Mouse (Mus musculus): ENCODE data around the gene Grm4.
"Not testable (repeated sequence)": the region's sequence is repeated elsewhere in the genome, so short reads cannot be mapped to it uniquely, and the experiment has no call there.

Gene Grm4

GRCm38 (mm10) chr17:27393432-27393831, 127.8 kb downstream of the Grm4 start:
- no peak for ATAC-seq (ENCODE audit: low TSS enrichment)

DNA sequence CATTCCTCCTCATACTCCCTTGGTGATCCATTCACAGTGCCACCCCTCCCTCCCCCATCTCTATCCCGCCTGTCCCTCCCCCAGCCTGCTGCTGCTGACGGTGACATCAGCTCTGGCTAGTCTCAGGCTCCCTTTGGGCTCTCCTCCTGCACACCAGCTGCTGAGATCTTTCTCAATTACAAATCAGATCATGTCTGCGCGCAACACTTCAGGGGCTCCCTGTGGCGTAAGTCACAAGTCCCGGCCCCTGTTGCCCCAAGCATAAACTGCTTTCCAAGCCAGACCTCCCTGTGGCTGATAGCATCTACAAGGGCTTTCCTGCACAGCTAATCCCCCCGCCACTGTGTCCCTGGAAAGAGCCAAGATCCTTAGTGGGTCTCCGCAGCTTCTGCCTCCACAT, 128.3 kb downstream of the Grm4 start:
- ATAC-seq (ENCODE audit: low TSS enrichment), result peak; percentile 92

DNA sequence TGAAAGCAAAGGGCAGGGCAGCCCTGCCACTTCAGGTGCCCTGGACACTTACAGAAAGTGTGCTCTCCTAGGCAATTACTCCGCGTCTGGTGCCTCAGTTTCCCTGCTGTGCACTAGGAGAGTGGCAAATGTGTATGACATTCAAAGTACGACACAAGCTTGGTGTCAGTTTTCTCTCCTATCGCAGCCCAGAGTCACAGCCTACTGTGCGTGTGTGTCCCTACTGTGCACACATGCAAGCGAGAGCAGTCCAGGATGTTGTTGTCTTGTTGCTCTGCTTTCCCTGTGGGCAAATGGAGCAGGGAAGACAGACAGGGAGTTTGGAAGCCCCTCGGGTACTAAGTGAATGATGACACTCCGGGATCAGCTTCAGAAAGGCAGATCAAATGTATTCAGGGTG, 131.2 kb downstream of the Grm4 start:
- no peak for ATAC-seq (ENCODE audit: low TSS enrichment)

- ATAC-seq (ENCODE audit: low TSS enrichment), result no peak
Observed at GRCm38 (mm10) chr17:27389221-27390000, 131.8 kb downstream of the Grm4 start.

GRCm38 (mm10) chr17:27386438-27386837, 134.8 kb downstream of the Grm4 start:
- ATAC-seq (ENCODE audit: low TSS enrichment), result no peak

- peak; percentile 70; the same call in 1 of the 2 replicates for ATAC-seq (ENCODE audit: low TSS enrichment)
Observed at GRCm38 (mm10) chr17:27385513-27386261, 135.5 kb downstream of the Grm4 start.

- no peak for ATAC-seq (ENCODE audit: low TSS enrichment)
Observed at GRCm38 (mm10) chr17:27382916-27383315, 138.3 kb downstream of the Grm4 start.

- not testable (repeated sequence) for ATAC-seq (ENCODE audit: low TSS enrichment)
Observed at GRCm38 (mm10) chr17:27380911-27381459, 140.2 kb downstream of the Grm4 start.

DNA sequence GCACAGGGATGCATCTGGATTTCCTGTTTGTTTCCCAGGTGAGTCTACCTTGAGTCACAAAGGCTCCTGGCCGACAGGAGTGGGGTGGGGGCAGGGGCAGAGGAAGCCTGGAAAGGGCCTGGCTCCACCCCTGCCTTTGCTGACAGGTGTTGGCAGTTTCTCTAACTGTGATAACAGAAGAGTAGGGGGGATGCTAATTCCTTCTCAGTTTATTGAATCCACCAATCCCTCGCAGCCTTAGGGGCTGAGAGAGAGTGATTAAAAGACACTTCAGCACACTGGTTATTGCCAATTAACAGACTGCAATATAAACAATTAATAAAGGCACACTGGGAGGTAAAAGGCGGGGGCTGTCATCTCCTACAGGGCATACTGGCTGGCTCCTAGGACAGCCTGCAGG, 142.2 kb downstream of the Grm4 start:
- ATAC-seq (ENCODE audit: low TSS enrichment), result no peak

GRCm38 (mm10) chr17:27377151-27377550, 144.1 kb downstream of the Grm4 start:
- ATAC-seq (ENCODE audit: low TSS enrichment), result no peak

- ATAC-seq (ENCODE audit: low TSS enrichment), result no peak
Observed at GRCm38 (mm10) chr17:27375551-27375950, 145.7 kb downstream of the Grm4 start.

Data from frontal cortex, adult (tissue).